Mouse (Mus musculus): Measurements from ENCODE around the gene Irak4. TPM values are rescaled to one million over a fixed set of nuclear protein-coding genes. Genes with fewer than 3 reads are reported as not detected.
A peak's percentile ranks its signal among the peaks of the same experiment; 100 is the strongest.

Irak4 gene
- polyA plus RNA-seq, 1 experiment from 2014 or later = 3.8 TPM

GRCm38 (mm10) chr15:94589219-94590075 lies 46.0 kb downstream of the Irak4 start, which contains the start of gene Twf1:
TSS of gene Twf1 (minus strand) at chr15:94589889.
- peak; percentile 100 for ATAC-seq (ENCODE audit: insufficient number of reproducible peaks, low FRiP score)

GRCm38 (mm10) chr15:94590083-94590482 lies 46.6 kb downstream of the Irak4 start:
- peak overlapping the region; percentile 100 for H3K4me3 ChIP-seq
- H3K27me3 ChIP-seq (replicated peaks) = no peaks in the 10 kb centered on the region
- no peak overlapping the region for H3K27ac ChIP-seq (ENCODE audit: poor library complexity, severe bottlenecking)
- peak overlapping the region; percentile 78 for H3K4me2 ChIP-seq
- no peak overlapping the region for H3K9ac ChIP-seq
- H3K4me1 ChIP-seq (replicated peaks) = peaks cover 3% of the 10 kb centered on the region; the same call in 1 of the 2 replicates
- WGBS = 14% methylated on average over 8 of the region's 8 CpGs
- H3K36me3 ChIP-seq = peaks cover 13% of the 10 kb centered on the region
- no peak for ATAC-seq (ENCODE audit: insufficient number of reproducible peaks, low FRiP score)
- H3K9me3 ChIP-seq (replicated peaks) = no peaks in the 10 kb centered on the region

More at GRCm38 (mm10) chr15:94589219-94590075, 46.0 kb downstream of the Irak4 start, which contains the start of gene Twf1:
- WGBS = under 1% methylated on average over 57 of the region's 70 CpGs
- peak within 1 kb of the TSS; percentile 100 for H3K4me3 ChIP-seq
- H3K4me2 ChIP-seq = peak within 1 kb of the TSS; percentile 78
- no peaks in the 10 kb centered on the region for H3K9me3 ChIP-seq (replicated peaks)
- peak within 1 kb of the TSS; percentile 73 for H3K27ac ChIP-seq (ENCODE audit: poor library complexity, severe bottlenecking)
- no peaks in the 10 kb centered on the region for H3K27me3 ChIP-seq (replicated peaks)
- H3K36me3 ChIP-seq = peaks cover 19% of the 10 kb centered on the region
- H3K4me1 ChIP-seq (replicated peaks) = peaks cover 3% of the 10 kb centered on the region; the same call in 1 of the 2 replicates
- H3K9ac ChIP-seq = peak within 1 kb of the TSS; percentile 99

- Histone ChIP-seq H3K36me3 (peaks cover 3% of the 10 kb centered on the region; the same call in 1 of the 2 replicates), H3K9ac (no peak overlapping the region), H3K4me2 (no peak overlapping the region), H3K4me3 (no peak overlapping the region), H3K27ac (ENCODE audit: poor library complexity, severe bottlenecking) (no peak overlapping the region), H3K27me3 (replicated peaks) (no peaks in the 10 kb centered on the region), H3K9me3 (replicated peaks) (no peaks in the 10 kb centered on the region), H3K4me1 (replicated peaks) (peaks cover 3% of the 10 kb centered on the region; the same call in 1 of the 2 replicates)
- WGBS = 89% methylated on average over 4 of the region's 4 CpGs
- no peak for ATAC-seq (ENCODE audit: insufficient number of reproducible peaks, low FRiP score)
Observed at GRCm38 (mm10) chr15:94591356-94591755, 47.9 kb downstream of the Irak4 start.

- Histone ChIP-seq H3K9ac (no peak overlapping the region), H3K4me2 (no peak overlapping the region), H3K27me3 (replicated peaks) (no peaks in the 10 kb centered on the region), H3K36me3 (no peaks in the 10 kb centered on the region), H3K9me3 (replicated peaks) (no peaks in the 10 kb centered on the region), H3K4me1 (replicated peaks) (no peaks in the 10 kb centered on the region), H3K27ac (ENCODE audit: poor library complexity, severe bottlenecking) (no peak overlapping the region), H3K4me3 (no peak overlapping the region)
- 61% methylated on average over 1 of the region's 1 CpGs for whole genome bisulfite sequencing
- ATAC-seq (ENCODE audit: insufficient number of reproducible peaks, low FRiP score) = no peak
Observed at GRCm38 (mm10) chr15:94593586-94593985, 50.1 kb downstream of the Irak4 start.

GRCm38 (mm10) chr15:94600145-94600707 lies 56.8 kb downstream of the Irak4 start:
- Histone ChIP-seq H3K27ac (ENCODE audit: poor library complexity, severe bottlenecking) (no peak overlapping the region), H3K4me2 (no peak overlapping the region), H3K9ac (no peak overlapping the region), H3K36me3 (no peaks in the 10 kb centered on the region), H3K9me3 (replicated peaks) (no peaks in the 10 kb centered on the region), H3K4me1 (replicated peaks) (no peaks in the 10 kb centered on the region; the same call in 1 of the 2 replicates), H3K4me3 (no peak overlapping the region), H3K27me3 (replicated peaks) (no peaks in the 10 kb centered on the region)
- no peak for ATAC-seq (ENCODE audit: insufficient number of reproducible peaks, low FRiP score)
- WGBS = 64% methylated on average over 11 of the region's 11 CpGs

- no peaks in the 10 kb centered on the region for H3K9me3 ChIP-seq (replicated peaks)
- no peak overlapping the region for H3K9ac ChIP-seq
- WGBS = 22% methylated on average over 3 of the region's 3 CpGs
- H3K36me3 ChIP-seq = no peaks in the 10 kb centered on the region
- no peak overlapping the region for H3K4me2 ChIP-seq
- no peak for ATAC-seq (ENCODE audit: insufficient number of reproducible peaks, low FRiP score)
- H3K27me3 ChIP-seq (replicated peaks) = no peaks in the 10 kb centered on the region
- H3K4me1 ChIP-seq (replicated peaks) = no peaks in the 10 kb centered on the region; the same call in 1 of the 2 replicates
- no peak overlapping the region for H3K4me3 ChIP-seq
- H3K27ac ChIP-seq (ENCODE audit: poor library complexity, severe bottlenecking) = no peak overlapping the region
Observed at GRCm38 (mm10) chr15:94601339-94601738, 57.9 kb downstream of the Irak4 start.

GRCm38 (mm10) chr15:94602441-94602840 lies 59.0 kb downstream of the Irak4 start:
- 65% methylated on average over 3 of the region's 3 CpGs for WGBS
- Histone ChIP-seq H3K4me1 (replicated peaks) (no peaks in the 10 kb centered on the region; the same call in 1 of the 2 replicates), H3K36me3 (no peaks in the 10 kb centered on the region), H3K9ac (no peak overlapping the region), H3K9me3 (replicated peaks) (no peaks in the 10 kb centered on the region), H3K27me3 (replicated peaks) (no peaks in the 10 kb centered on the region), H3K4me2 (no peak overlapping the region), H3K4me3 (no peak overlapping the region), H3K27ac (ENCODE audit: poor library complexity, severe bottlenecking) (no peak overlapping the region)
- ATAC-seq (ENCODE audit: insufficient number of reproducible peaks, low FRiP score) = no peak

GRCm38 (mm10) chr15:94607768-94608167 lies 64.3 kb downstream of the Irak4 start:
- Histone ChIP-seq H3K27ac (ENCODE audit: poor library complexity, severe bottlenecking) (no peak overlapping the region), H3K36me3 (no peaks in the 10 kb centered on the region), H3K4me2 (no peak overlapping the region), H3K4me1 (replicated peaks) (no peaks in the 10 kb centered on the region), H3K27me3 (replicated peaks) (no peaks in the 10 kb centered on the region), H3K9me3 (replicated peaks) (no peaks in the 10 kb centered on the region), H3K4me3 (no peak overlapping the region), H3K9ac (no peak overlapping the region)
- WGBS = 88% methylated on average over 8 of the region's 8 CpGs
- no peak for ATAC-seq (ENCODE audit: insufficient number of reproducible peaks, low FRiP score)

GRCm38 (mm10) chr15:94616036-94616435 lies 72.6 kb downstream of the Irak4 start:
- Histone ChIP-seq H3K9ac (no peak overlapping the region), H3K36me3 (no peaks in the 10 kb centered on the region), H3K4me1 (replicated peaks) (no peaks in the 10 kb centered on the region), H3K27ac (ENCODE audit: poor library complexity, severe bottlenecking) (no peak overlapping the region), H3K4me3 (no peak overlapping the region), H3K27me3 (replicated peaks) (no peaks in the 10 kb centered on the region), H3K9me3 (replicated peaks) (no peaks in the 10 kb centered on the region), H3K4me2 (no peak overlapping the region)
- ATAC-seq (ENCODE audit: insufficient number of reproducible peaks, low FRiP score) = no peak
- 84% methylated on average over 11 of the region's 11 CpGs for WGBS

GRCm38 (mm10) chr15:94620909-94621308 lies 77.5 kb downstream of the Irak4 start:
- Histone ChIP-seq H3K4me2 (no peak overlapping the region), H3K4me1 (replicated peaks) (no peaks in the 10 kb centered on the region), H3K27me3 (replicated peaks) (0 out of 2 replicates have a peak, but pooled peaks cover under 1% of the 10 kb centered on the region), H3K9ac (no peak overlapping the region), H3K9me3 (replicated peaks) (no peaks in the 10 kb centered on the region; the same call in 1 of the 2 replicates), H3K36me3 (no peaks in the 10 kb centered on the region), H3K27ac (ENCODE audit: poor library complexity, severe bottlenecking) (no peak overlapping the region), H3K4me3 (no peak overlapping the region)
- no peak for ATAC-seq (ENCODE audit: insufficient number of reproducible peaks, low FRiP score)

- no peak for ATAC-seq (ENCODE audit: insufficient number of reproducible peaks, low FRiP score)
Observed at GRCm38 (mm10) chr15:94628463-94628829, 85.0 kb downstream of the Irak4 start.

More at GRCm38 (mm10) chr15:94628463-94628829, 85.0 kb downstream of the Irak4 start:
- Histone ChIP-seq H3K4me1 (replicated peaks) (no peaks in the 10 kb centered on the region), H3K9ac (peak overlapping the region; percentile 83), H3K27ac (ENCODE audit: poor library complexity, severe bottlenecking) (no peak overlapping the region), H3K36me3 (no peaks in the 10 kb centered on the region), H3K4me2 (peak overlapping the region; percentile 94), H3K9me3 (replicated peaks) (no peaks in the 10 kb centered on the region; the same call in 1 of the 2 replicates), H3K27me3 (replicated peaks) (peaks cover 43% of the 10 kb centered on the region), H3K4me3 (peak overlapping the region; percentile 73)
- 49% methylated on average over 2 of the region's 2 CpGs for WGBS

Measured in heart, embryonic 12.5 days (tissue).